16 mouse cellular contexts compared by ENCODE assay signal in the genomic region with DNA sequence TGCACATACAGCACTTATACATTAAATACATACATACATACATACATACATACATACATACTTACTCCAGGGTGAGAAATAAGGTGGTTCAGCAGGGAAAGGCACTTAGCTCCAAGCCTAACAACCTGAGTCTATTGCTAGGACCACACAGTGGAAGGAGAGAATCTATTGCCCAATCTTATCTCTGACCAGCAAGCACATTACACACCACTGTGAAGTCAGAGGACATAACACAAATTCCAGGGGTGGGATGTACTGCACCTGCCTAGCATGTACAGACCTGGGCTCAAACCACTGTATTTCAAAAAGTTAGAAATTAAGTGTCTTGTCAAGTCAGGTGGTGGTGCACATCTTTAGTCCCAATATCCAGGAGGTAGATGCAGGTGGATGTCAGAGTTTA.
"Had no signal": no experiment of that assay in that cellular context is flagged by ENCODE, and none has a peak within 500 bp of the region (broad histone marks: within the 10 kb centered on the region; RNA-seq: fewer than 3 reads in every experiment).

No protein-coding gene starts in this region.

- H3K9ac ChIP-seq: limb, embryonic 15.5 days; lung, embryonic 14.5 days; neural tube, embryonic 15.5 days had no signal

- H3K27ac ChIP-seq: kidney, postnatal 0 days; limb, embryonic 15.5 days; neural tube, embryonic 15.5 days had no signal

- H3K36me3 ChIP-seq: neural tube, embryonic 15.5 days had no signal

- H3K4me2 ChIP-seq: limb, embryonic 15.5 days; lung, embryonic 14.5 days; neural tube, embryonic 15.5 days had no signal

- H3K4me3 ChIP-seq: limb, embryonic 15.5 days; myocyte; neural tube, embryonic 15.5 days had no signal

- H3K9me3 ChIP-seq: limb, embryonic 15.5 days; neural tube, embryonic 15.5 days had no signal

- H3K27me3 ChIP-seq: limb, embryonic 15.5 days; neural tube, embryonic 15.5 days had no signal

- DNase-seq: kidney, adult 11 months; kidney, adult 9 months; kidney, postnatal 36 days; layer of hippocampus, adult 9-11 months; layer of hippocampus, postnatal 36 days; lung, embryonic 14.5 days; lung, postnatal 10 days; lung, postnatal 4 days; midbrain, embryonic 14.5 days; right cerebral cortex, adult 18-20 months; right cerebral cortex, postnatal 25 days; thymus, postnatal 4 days had no signal
